ENCODE assay signal across 9 mouse cellular contexts in the genomic region with DNA sequence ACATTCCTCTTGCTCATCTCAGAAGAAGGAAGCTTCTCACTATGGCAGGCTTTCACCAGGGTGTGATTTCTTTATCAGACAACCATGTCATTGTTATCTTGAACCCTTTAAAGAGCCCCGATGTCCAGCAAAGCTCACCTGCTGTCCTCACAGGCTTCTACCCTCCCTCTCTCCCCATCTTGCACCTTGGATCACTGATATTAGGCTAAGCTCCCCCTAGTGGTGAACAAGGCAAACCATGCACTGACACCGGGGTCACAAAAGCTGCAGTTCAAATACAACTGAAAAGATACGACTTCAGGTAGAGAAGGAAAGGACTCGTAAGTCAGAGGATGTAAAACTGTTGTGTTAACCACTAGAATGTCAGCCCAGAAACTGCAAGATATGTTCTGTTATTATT. TPM values are rescaled to one million over a fixed set of nuclear protein-coding genes. Genes with fewer than 3 reads are reported as not detected.
DNase-seq lines count a peak whose midpoint lies in the region; TF ChIP-seq lines count a peak whose summit lies in the region.
"Had no signal": no experiment of that assay in that cellular context is flagged by ENCODE, and none has a peak within 500 bp of the region (broad histone marks: within the 10 kb centered on the region; RNA-seq: fewer than 3 reads in every experiment).

No protein-coding gene starts in this region.

- no peaks in the 10 kb centered on the region for H3K36me3 ChIP-seq in thymus, adult 2 months (ENCODE audit: control insufficient read depth, insufficient read depth, low read length)
- H3K36me3 ChIP-seq: liver, embryonic 15.5 days had no signal

- DNase-seq in heart, adult 11 months = peak; percentile 91
- DNase-seq in heart, adult 9 months (ENCODE audit: low spot score in 2 of 2) = no peak
- peak; percentile 21 for DNase-seq in thymus, adult 2 months
- DNase-seq in thymus, adult 18-20 months = no peak
- peak; percentile 60 for DNase-seq in lung, postnatal 25 days (ENCODE audit: low spot score)
- no peak for DNase-seq in right cerebral cortex, postnatal 25 days
- no peak for DNase-seq in gastrocnemius, postnatal 25 days

- 29% methylated on average over 4 of the region's 4 CpGs for WGBS in thymus, adult 2 months

- no peaks in the 10 kb centered on the region for H3K4me1 ChIP-seq in thymus, adult 2 months (replicated peaks; ENCODE audit: control insufficient read depth, insufficient read depth, low read length)
- no peaks in the 10 kb centered on the region for H3K4me1 ChIP-seq in cortical plate, adult 2 months (ENCODE audit: control insufficient read depth, insufficient read depth, low read length)
- H3K4me1 ChIP-seq: liver, embryonic 15.5 days had no signal

- H3K4me3 ChIP-seq in thymus, adult 2 months (ENCODE audit: control insufficient read depth, insufficient read depth, low read length) = no peak overlapping the region
- H3K4me3 ChIP-seq in cortical plate, adult 2 months (ENCODE audit: insufficient read depth, low read length) = no peak overlapping the region
- H3K4me3 ChIP-seq: liver, embryonic 15.5 days had no signal

- no peak for TF ChIP-seq CTCF in thymus, adult 2 months (IDR thresholded peaks at IDR 0.05; ENCODE audit: borderline replicate concordance, control insufficient read depth, extremely low read depth, insufficient read depth, low read length, poor library complexity)
- TF ChIP-seq CTCF in cortical plate, adult 2 months (IDR thresholded peaks at IDR 0.05; ENCODE audit: extremely low read depth, insufficient read depth, low read length) = peak; percentile 50

- TF ChIP-seq POLR2A in thymus, adult 2 months (IDR thresholded peaks at IDR 0.05; ENCODE audit: control insufficient read depth, extremely low read depth, insufficient read depth, low read length, poor library complexity) = no peak
- no peak for TF ChIP-seq POLR2A in cortical plate, adult 2 months (IDR thresholded peaks at IDR 0.05; ENCODE audit: extremely low read depth, insufficient read depth, low read length)

- H3K27ac ChIP-seq in thymus, adult 2 months (ENCODE audit: control insufficient read depth, insufficient read depth, low read length) = no peak overlapping the region
- no peak overlapping the region for H3K27ac ChIP-seq in cortical plate, adult 2 months (ENCODE audit: insufficient read depth, low read length)
- H3K27ac ChIP-seq: liver, embryonic 15.5 days had no signal

- H3K27me3 ChIP-seq in thymus, adult 2 months (ENCODE audit: control insufficient read depth, insufficient read depth, low read length) = no peaks in the 10 kb centered on the region
- H3K27me3 ChIP-seq: liver, embryonic 15.5 days had no signal

RNA-seq across cellular contexts. Expression of gene Arglu1, which starts 43.5 kb away (rescaled TPM):
- polyA plus RNA-seq in thymus, adult 2 months (2012; rRNA removed) = 56.9 and 69.4 TPM in 2 replicates
- polyA plus RNA-seq in cortical plate, adult 2 months (2012; rRNA removed) = 143 and 162 TPM in 2 replicates
- total RNA-seq in gastrocnemius, postnatal 25 days (2021) = 10 to 100 TPM; 27.5 to 28.1 TPM

Comparison
In these comparisons a context has a peak if more than half of its experiments do, and no peak if none do; other contexts are left out.
1. DNase-seq: peak in heart, adult 11 months (single experiment), thymus, adult 2 months (single experiment) and lung, postnatal 25 days (single experiment); none in heart, adult 9 months (0 of 2), thymus, adult 18-20 months (0 of 2), right cerebral cortex, postnatal 25 days (single experiment) and gastrocnemius, postnatal 25 days (single experiment).